Comparison of ENCODE assay signal across 32 mouse cellular contexts in the genomic region with DNA sequence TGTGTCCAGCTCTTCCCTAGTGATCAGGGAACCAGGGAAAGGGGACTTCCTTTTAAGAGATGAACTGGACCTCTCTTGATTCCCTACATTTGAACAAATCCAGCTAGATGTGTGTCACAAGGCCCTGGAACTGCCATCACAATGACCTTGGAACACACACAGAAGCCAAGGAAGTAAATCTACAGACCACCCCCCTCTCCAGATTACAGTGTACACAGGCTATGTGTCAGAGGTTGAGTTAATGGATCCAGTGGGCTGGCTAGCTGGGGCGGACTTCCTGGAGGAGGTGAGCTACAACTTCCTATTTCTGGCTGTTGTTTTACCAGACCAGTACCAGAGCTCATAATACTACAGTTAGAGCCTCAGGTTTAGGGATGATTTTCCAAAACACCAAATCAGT. TPM values are rescaled to one million over a fixed set of nuclear protein-coding genes. Genes with fewer than 3 reads are reported as not detected.
"Had no signal": no experiment of that assay in that cellular context is flagged by ENCODE, and none has a peak within 500 bp of the region (broad histone marks: within the 10 kb centered on the region; RNA-seq: fewer than 3 reads in every experiment).

A gene (minus strand): TSS at position 101 of the 400 bp plus-strand sequence.

- H3K4me3 ChIP-seq: left cerebral cortex, adult 2 months; limb, embryonic 10.5 days; limb, embryonic 12.5 days; limb, embryonic 13.5 days; limb, embryonic 15.5 days; liver, embryonic 12.5 days; liver, embryonic 13.5 days; liver, embryonic 15.5 days; lung, embryonic 15.5 days; megakaryocyte, embryonic 14.5 days; midbrain, embryonic 10.5 days; midbrain, embryonic 12.5 days; midbrain, embryonic 13.5 days; midbrain, embryonic 15.5 days; myocyte had no signal

- DNase-seq: left cerebral cortex, postnatal 4 days; liver, embryonic 13.5 days; liver, postnatal 0 days had no signal

- H3K27ac ChIP-seq: left cerebral cortex, adult 2 months; limb, embryonic 10.5 days; limb, embryonic 12.5 days; limb, embryonic 13.5 days; limb, embryonic 15.5 days; liver, embryonic 12.5 days; liver, embryonic 13.5 days; liver, embryonic 14.5 days; liver, embryonic 15.5 days; lung, embryonic 15.5 days; macrophage; midbrain, embryonic 10.5 days; midbrain, embryonic 12.5 days; midbrain, embryonic 13.5 days; midbrain, embryonic 15.5 days had no signal

- H3K36me3 ChIP-seq: limb, embryonic 10.5 days; limb, embryonic 12.5 days; limb, embryonic 13.5 days; limb, embryonic 15.5 days; liver, embryonic 12.5 days; liver, embryonic 13.5 days; liver, embryonic 15.5 days; lung, embryonic 15.5 days; midbrain, embryonic 10.5 days; midbrain, embryonic 12.5 days; midbrain, embryonic 13.5 days; midbrain, embryonic 15.5 days had no signal

- H3K4me1 ChIP-seq: liver, embryonic 13.5 days; liver, embryonic 15.5 days; lung, embryonic 15.5 days; megakaryocyte, embryonic 14.5 days had no signal

- H3K27me3 ChIP-seq: limb, embryonic 12.5 days; limb, embryonic 13.5 days; limb, embryonic 15.5 days; liver, embryonic 12.5 days; liver, embryonic 13.5 days; liver, embryonic 15.5 days; lung, embryonic 15.5 days; midbrain, embryonic 12.5 days; midbrain, embryonic 13.5 days; midbrain, embryonic 15.5 days had no signal

RNA-seq across cellular contexts. Expression of the gene that starts here (rescaled TPM):
- polyA plus RNA-seq: limb, embryonic 10.5 days; limb, embryonic 11.5 days; limb, embryonic 12.5 days; limb, embryonic 13.5 days; limb, embryonic 14.5 days; limb, embryonic 15.5 days; liver, adult 2 months; liver, embryonic 11.5 days; liver, embryonic 12.5 days; liver, embryonic 13.5 days; liver, embryonic 14.5 days; liver, embryonic 15.5 days; liver, embryonic 16.5 days; liver, postnatal 0 days; lung, adult 2 months; lung, embryonic 14.5 days; lung, embryonic 15.5 days; lung, embryonic 16.5 days; lung, postnatal 0 days; macrophage; midbrain, embryonic 10.5 days; midbrain, embryonic 11.5 days; midbrain, embryonic 12.5 days; midbrain, embryonic 13.5 days; midbrain, embryonic 14.5 days; midbrain, embryonic 15.5 days; midbrain, embryonic 16.5 days; midbrain, postnatal 0 days had no signal
